Mouse (Mus musculus): ENCODE data around the gene Dclk1.

- TF ChIP-seq CTCF (IDR thresholded peaks at IDR 0.05; ENCODE audit: low read depth, low read length) (no peak), GATA1 (IDR thresholded peaks at IDR 0.05; ENCODE audit: borderline replicate concordance, low read length) (no peak), POLR2AphosphoS5 (IDR thresholded peaks at IDR 0.05; ENCODE audit: insufficient replicate concordance, low read depth, low read length) (no peak)
Observed at GRCm38 (mm10) chr3:55378591-55378990, 136.4 kb downstream of the Dclk1 start.
